Mouse (Mus musculus): ENCODE measurements around the gene Tenm4. TPM values are rescaled to one million over a fixed set of nuclear protein-coding genes. Genes with fewer than 3 reads are reported as not detected.

Tenm4 gene
- total RNA-seq, 1 experiment from 2014 or later, result 17.0 TPM

GRCm38 (mm10) chr7:96525344-96525743, 354.3 kb downstream of the Tenm4 start:
- DNase-seq, result no peak

GRCm38 (mm10) chr7:96530571-96531426, 359.8 kb downstream of the Tenm4 start:
- no peak for DNase-seq

GRCm38 (mm10) chr7:96531954-96532737, 361.1 kb downstream of the Tenm4 start:
- DNase-seq, result no peak

GRCm38 (mm10) chr7:96532804-96533400, 361.9 kb downstream of the Tenm4 start:
- DNase-seq, result no peak

- no peak for DNase-seq
Measured at GRCm38 (mm10) chr7:96536313-96536880, 365.4 kb downstream of the Tenm4 start.

GRCm38 (mm10) chr7:96539248-96540034, 368.4 kb downstream of the Tenm4 start:
- peak; percentile 23 for DNase-seq

GRCm38 (mm10) chr7:96540458-96541096, 369.5 kb downstream of the Tenm4 start:
- DNase-seq, result no peak

GRCm38 (mm10) chr7:96545979-96546378, 374.9 kb downstream of the Tenm4 start:
- no peak for DNase-seq

GRCm38 (mm10) chr7:96551809-96552208, 380.8 kb downstream of the Tenm4 start:
- no peak for DNase-seq

- no peak for DNase-seq
Measured at GRCm38 (mm10) chr7:96552292-96552860, 381.3 kb downstream of the Tenm4 start.

GRCm38 (mm10) chr7:96554277-96554690, 383.2 kb downstream of the Tenm4 start:
- peak; percentile 19 for DNase-seq

GRCm38 (mm10) chr7:96555294-96555693, 384.2 kb downstream of the Tenm4 start:
- no peak for DNase-seq

- no peak for DNase-seq
Measured at GRCm38 (mm10) chr7:96556756-96557155, 385.7 kb downstream of the Tenm4 start.

GRCm38 (mm10) chr7:96562890-96563289, 391.8 kb downstream of the Tenm4 start:
- no peak for DNase-seq

GRCm38 (mm10) chr7:96563329-96564065, 392.5 kb downstream of the Tenm4 start:
- DNase-seq, result no peak

- no peak for DNase-seq
Measured at GRCm38 (mm10) chr7:96565806-96566205, 394.8 kb downstream of the Tenm4 start.

- no peak for DNase-seq
Measured at GRCm38 (mm10) chr7:96566260-96566659, 395.2 kb downstream of the Tenm4 start.

GRCm38 (mm10) chr7:96568034-96568433, 397.0 kb downstream of the Tenm4 start:
- DNase-seq, result no peak

- DNase-seq, result no peak
Measured at GRCm38 (mm10) chr7:96570965-96571364, 399.9 kb downstream of the Tenm4 start.

GRCm38 (mm10) chr7:96572995-96573394, 401.9 kb downstream of the Tenm4 start:
- no peak for DNase-seq

All from adrenal gland, postnatal 25 days (tissue).